Mouse (Mus musculus) testis, adult 2 months (tissue): ENCODE measurements around the gene Pgm5. TPM values are rescaled to one million over a fixed set of nuclear protein-coding genes. Genes with fewer than 3 reads are reported as not detected.

Source experiments
- H3K27ac ChIP-seq: fragments of 200-500 bp; 2 replicates; pipeline ENCODE4 v1.5.1; 2012; ENCODE audit warnings: low read depth, low read length; ENCODE audit not compliant: control insufficient read depth, insufficient read depth
- H3K27me3 ChIP-seq: fragments of 200-500 bp; 2 replicates; pipeline ENCODE4 v1.6.1; 2012; ENCODE audit warnings: mild to moderate bottlenecking, low read length, moderate library complexity; ENCODE audit not compliant: control insufficient read depth, insufficient read depth
- H3K36me3 ChIP-seq: fragments of 200-500 bp; 2 replicates; pipeline ENCODE4 v1.6.1; 2012; ENCODE audit warnings: mild to moderate bottlenecking, low read length; ENCODE audit not compliant: control insufficient read depth, insufficient read depth
- H3K4me1 ChIP-seq: fragments of 200-500 bp; 2 replicates; pipeline ENCODE4 v1.6.1; 2012; ENCODE audit warnings: low read length; ENCODE audit not compliant: control insufficient read depth, insufficient read depth
- H3K4me3 ChIP-seq: fragments of 200-500 bp; 2 replicates; pipeline ENCODE4 v1.5.1; 2012; ENCODE audit warnings: low read depth, mild to moderate bottlenecking, low read length, moderate library complexity, mixed read lengths; ENCODE audit not compliant: control insufficient read depth
- CTCF ChIP-seq: fragments of 200-500 bp; IDR thresholded peaks from 2 replicates; pipeline ENCODE4 v1.5.1; 2012; ENCODE audit warnings: low read depth, mild to moderate bottlenecking, inconsistent platforms, low read length, moderate library complexity; ENCODE audit not compliant: control insufficient read depth, insufficient read depth, insufficient replicate concordance
- POLR2A ChIP-seq: fragments of 200-500 bp; IDR thresholded peaks from 2 replicates; pipeline ENCODE4 v1.6.1; 2012; ENCODE audit warnings: low read depth, mild to moderate bottlenecking, inconsistent platforms, low read length, moderate library complexity; ENCODE audit not compliant: control insufficient read depth
- polyA plus RNA-seq: library from polyadenylated mRNA; depleted of rRNA; stranded (reverse); fragments of >200 nt; gene quantifications from 2 replicates; pipeline ENCODE4 v1.2.3, GENCODE M21; 2012

Gene Pgm5
- polyA plus RNA-seq, 1 experiment: 0.38 TPM

- Histone ChIP-seq H3K4me1 (no peaks in the 10 kb centered on the region), H3K27ac (no peak overlapping the region), H3K4me3 (no peak overlapping the region), H3K36me3 (no peaks in the 10 kb centered on the region), H3K27me3 (no peaks in the 10 kb centered on the region)
- TF ChIP-seq CTCF: no peak
- TF ChIP-seq POLR2A: no peak
Measured at GRCm38 (mm10) chr19:24812861-24813293, 48.8 kb downstream of the Pgm5 start.

- H3K4me1 ChIP-seq: no peaks in the 10 kb centered on the region
- no peak overlapping the region for H3K4me3 ChIP-seq
- H3K27me3 ChIP-seq: no peaks in the 10 kb centered on the region
Measured at GRCm38 (mm10) chr19:24812106-24812810, 49.4 kb downstream of the Pgm5 start.

GRCm38 (mm10) chr19:24811451-24811850 is 50.2 kb downstream of the Pgm5 start:
- H3K27ac ChIP-seq: no peak overlapping the region
- no peaks in the 10 kb centered on the region for H3K36me3 ChIP-seq
- TF ChIP-seq CTCF (no peak), POLR2A (no peak)
- no peaks in the 10 kb centered on the region for H3K27me3 ChIP-seq
- no peak overlapping the region for H3K4me3 ChIP-seq
- no peaks in the 10 kb centered on the region for H3K4me1 ChIP-seq

More at GRCm38 (mm10) chr19:24812106-24812810, 49.4 kb downstream of the Pgm5 start:
- Histone ChIP-seq H3K27ac (no peak overlapping the region), H3K36me3 (no peaks in the 10 kb centered on the region)
- TF ChIP-seq CTCF (no peak), POLR2A (no peak)

GRCm38 (mm10) chr19:24806013-24806412 is 55.6 kb downstream of the Pgm5 start:
- H3K4me3 ChIP-seq: no peak overlapping the region
- no peaks in the 10 kb centered on the region for H3K27me3 ChIP-seq
- TF ChIP-seq POLR2A (no peak), CTCF (no peak)
- no peaks in the 10 kb centered on the region for H3K4me1 ChIP-seq
- no peaks in the 10 kb centered on the region for H3K36me3 ChIP-seq
- H3K27ac ChIP-seq: no peak overlapping the region

DNA sequence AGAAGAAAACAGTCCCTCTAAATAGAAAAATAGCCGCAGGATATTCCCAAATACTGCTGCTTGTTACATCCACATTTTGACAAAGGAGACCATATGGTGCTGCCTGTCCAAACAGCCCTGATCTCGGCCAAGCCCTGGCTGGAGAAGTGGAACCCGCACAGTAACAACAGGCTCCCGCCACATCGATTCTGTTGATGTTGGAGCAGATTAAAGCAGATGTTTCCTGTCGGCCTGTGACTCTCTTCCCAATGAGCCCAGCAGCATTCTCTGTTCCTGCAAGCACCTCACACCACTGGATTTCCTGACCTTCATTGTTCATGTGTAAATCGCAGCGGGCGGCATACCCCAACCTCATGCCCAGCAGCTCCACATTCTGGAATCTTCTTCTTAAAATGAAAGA is 64.0 kb downstream of the Pgm5 start:
- Histone ChIP-seq H3K36me3 (no peaks in the 10 kb centered on the region), H3K4me1 (no peaks in the 10 kb centered on the region), H3K4me3 (no peak overlapping the region), H3K27ac (no peak overlapping the region), H3K27me3 (no peaks in the 10 kb centered on the region)
- TF ChIP-seq CTCF: no peak
- TF ChIP-seq POLR2A: no peak

GRCm38 (mm10) chr19:24794350-24794749 is 67.3 kb downstream of the Pgm5 start:
- no peak overlapping the region for H3K27ac ChIP-seq
- no peak overlapping the region for H3K4me3 ChIP-seq
- no peaks in the 10 kb centered on the region for H3K4me1 ChIP-seq
- H3K27me3 ChIP-seq: no peaks in the 10 kb centered on the region
- TF ChIP-seq POLR2A: no peak
- TF ChIP-seq CTCF: no peak
- no peaks in the 10 kb centered on the region for H3K36me3 ChIP-seq

DNA sequence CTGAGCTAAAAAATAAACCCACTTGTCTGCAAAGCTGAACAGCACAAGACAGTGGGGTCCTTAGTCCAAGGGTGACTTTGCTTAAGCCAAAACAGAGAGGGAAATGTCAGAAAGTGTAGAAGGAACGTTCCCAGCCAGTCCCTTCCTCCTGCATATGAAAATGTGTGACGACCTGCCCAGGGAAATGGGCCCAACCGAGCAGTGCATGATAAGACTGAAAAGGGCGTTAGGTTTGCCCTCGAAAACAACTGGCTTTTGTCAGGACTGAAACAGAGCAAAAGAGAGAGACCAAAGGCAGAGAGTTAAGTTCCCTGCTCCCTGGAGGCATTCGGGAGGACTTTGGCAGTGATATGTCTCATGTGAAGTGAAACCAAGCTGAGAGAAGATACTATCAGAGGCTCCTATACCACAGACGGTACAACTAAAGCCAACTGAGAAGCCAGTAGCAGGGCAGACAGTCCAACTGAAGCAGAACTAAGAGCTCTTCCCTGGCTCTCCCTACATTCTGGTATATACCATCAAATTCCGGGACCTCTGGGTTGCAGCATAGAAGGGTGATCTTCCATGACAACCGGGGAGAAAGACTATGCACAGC is 68.0 kb downstream of the Pgm5 start:
- no peak for TF ChIP-seq CTCF
- TF ChIP-seq POLR2A: no peak
- H3K4me3 ChIP-seq: no peak overlapping the region
- no peaks in the 10 kb centered on the region for H3K36me3 ChIP-seq
- H3K27ac ChIP-seq: no peak overlapping the region
- no peaks in the 10 kb centered on the region for H3K4me1 ChIP-seq
- H3K27me3 ChIP-seq: no peaks in the 10 kb centered on the region

DNA sequence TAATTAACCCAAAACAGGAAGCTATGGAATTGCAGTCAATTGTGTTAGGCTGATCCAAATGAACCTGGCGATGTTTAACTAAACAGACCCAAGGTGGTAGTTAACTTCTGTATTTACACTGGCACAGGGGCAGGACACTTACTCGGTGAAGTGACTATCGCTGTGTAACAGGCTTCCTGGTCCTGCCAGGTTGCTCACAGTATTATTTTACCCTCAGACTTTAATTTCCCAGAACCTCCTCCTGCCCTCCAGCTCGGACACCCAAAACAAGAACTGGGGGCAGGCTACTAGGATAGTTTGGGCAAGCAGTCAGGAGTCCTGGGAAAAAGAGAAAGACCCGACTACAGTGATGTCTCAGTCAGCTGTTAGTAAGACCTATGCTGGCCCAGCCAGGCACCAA is 68.8 kb downstream of the Pgm5 start:
- no peak overlapping the region for H3K27ac ChIP-seq

More for the DNA sequence above, 68.8 kb downstream of the Pgm5 start:
- TF ChIP-seq POLR2A: no peak
- TF ChIP-seq CTCF: no peak
- no peak overlapping the region for H3K4me3 ChIP-seq
- no peaks in the 10 kb centered on the region for H3K4me1 ChIP-seq
- H3K36me3 ChIP-seq: no peaks in the 10 kb centered on the region
- H3K27me3 ChIP-seq: no peaks in the 10 kb centered on the region
